Mouse (Mus musculus) liver, embryonic 12.5 days (tissue): Measurements from ENCODE around the gene Lrrc8d. TPM values are rescaled to one million over a fixed set of nuclear protein-coding genes. Genes with fewer than 3 reads are reported as not detected.

ENCODE experiments used
- ATAC-seq: fragments of 200-750 bp; cut with Nextera tagmentation; 2 replicates; pipeline ENCODE4 v1.8.0; 2017; ENCODE audit warnings: moderate number of reproducible peaks, mild to moderate bottlenecking, moderate library complexity
- H3K27ac ChIP-seq: fragments of 300-500 bp; sonication (generic); 2 replicates; pipeline ENCODE4 v1.5.1; 2016; ENCODE audit warnings: mild to moderate bottlenecking
- H3K27me3 ChIP-seq: fragments of 300-500 bp; sonication (generic); replicated peaks from 2 replicates; pipeline ENCODE4 v1.6.1; 2016; ENCODE audit warnings: mild to moderate bottlenecking, moderate library complexity
- H3K36me3 ChIP-seq: fragments of 300-500 bp; sonication (generic); 2 replicates; pipeline ENCODE4 v1.6.1; 2016; ENCODE audit warnings: mild to moderate bottlenecking, moderate library complexity
- H3K4me1 ChIP-seq: fragments of 300-500 bp; sonication (generic); 2 replicates; pipeline ENCODE4 v1.6.1; 2016
- H3K4me2 ChIP-seq: fragments of 300-500 bp; sonication (generic); 2 replicates; pipeline ENCODE4 v1.6.1; 2016; ENCODE audit warnings: mild to moderate bottlenecking, moderate library complexity
- H3K4me3 ChIP-seq: fragments of 300-500 bp; sonication (generic); 2 replicates; pipeline ENCODE4 v1.5.1; 2016; ENCODE audit warnings: mild to moderate bottlenecking, moderate library complexity
- H3K9ac ChIP-seq: fragments of 300-500 bp; sonication (generic); 2 replicates; pipeline ENCODE4 v1.6.1; 2016; ENCODE audit warnings: mild to moderate bottlenecking, moderate library complexity
- H3K9me3 ChIP-seq: fragments of 300-500 bp; sonication (generic); replicated peaks from 2 replicates; pipeline ENCODE4 v1.6.1; 2016; ENCODE audit warnings: mild to moderate bottlenecking, moderate library complexity
- whole genome bisulfite sequencing: fragments of 180-500 bp; shearing (Covaris S2); methylation state at CpG from one replicate; pipeline ENCODE4 v1.1.7; 2016; ENCODE audit not compliant: insufficient replicate concordance; 5-methylcytosine and 5-hydroxymethylcytosine counted together
- polyA plus RNA-seq: library from polyadenylated mRNA; unstranded; fragments of >200 nt; fragmentation: Nextera tagmentation; extraction: Ambion mirVana; gene quantifications from 2 replicates; pipeline ENCODE4 v1.2.1, GENCODE M21; 2016

Lrrc8d gene
- polyA plus RNA-seq, 1 experiment from 2014 or later: 14.5 TPM

DNA sequence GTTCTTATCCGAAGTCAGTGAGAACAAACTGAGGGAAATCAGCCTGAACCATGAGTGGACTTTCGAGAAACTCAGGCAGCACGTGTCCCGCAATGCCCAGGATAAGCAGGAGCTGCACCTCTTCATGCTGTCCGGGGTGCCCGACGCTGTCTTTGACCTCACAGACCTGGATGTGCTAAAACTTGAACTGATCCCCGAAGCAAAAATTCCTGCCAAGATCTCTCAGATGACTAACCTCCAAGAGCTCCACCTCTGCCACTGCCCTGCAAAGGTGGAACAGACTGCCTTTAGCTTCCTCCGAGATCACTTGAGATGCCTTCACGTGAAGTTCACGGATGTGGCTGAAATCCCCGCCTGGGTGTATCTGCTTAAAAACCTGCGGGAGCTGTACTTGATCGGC lies 113.3 kb downstream of the Lrrc8d start:
- H3K4me3 ChIP-seq: no peak overlapping the region
- peaks cover 13% of the 10 kb centered on the region for H3K4me1 ChIP-seq
- H3K27ac ChIP-seq: no peak overlapping the region
- WGBS: 90% methylated on average over 14 of the region's 14 CpGs
- no peaks in the 10 kb centered on the region for H3K27me3 ChIP-seq
- 0 out of 2 replicates have a peak, but pooled peaks cover 2% of the 10 kb centered on the region for H3K9me3 ChIP-seq
- no peak overlapping the region for H3K4me2 ChIP-seq
- H3K36me3 ChIP-seq: peaks cover 40% of the 10 kb centered on the region
- no peak for ATAC-seq
- no peak overlapping the region for H3K9ac ChIP-seq

DNA sequence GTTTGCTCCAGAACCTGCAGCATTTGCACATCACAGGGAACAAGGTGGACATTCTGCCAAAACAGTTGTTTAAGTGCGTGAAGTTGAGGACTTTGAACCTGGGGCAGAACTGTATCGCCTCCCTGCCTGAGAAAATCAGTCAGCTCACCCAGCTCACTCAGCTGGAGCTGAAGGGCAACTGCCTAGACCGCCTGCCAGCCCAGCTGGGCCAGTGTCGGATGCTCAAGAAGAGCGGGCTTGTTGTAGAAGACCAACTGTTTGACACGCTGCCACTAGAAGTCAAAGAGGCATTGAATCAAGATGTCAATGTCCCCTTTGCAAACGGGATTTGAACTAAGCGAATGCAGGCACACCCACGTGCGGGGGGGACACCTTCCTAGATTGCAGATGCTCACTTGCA lies 114.2 kb downstream of the Lrrc8d start:
- no peak overlapping the region for H3K9ac ChIP-seq
- peaks cover 40% of the 10 kb centered on the region for H3K36me3 ChIP-seq
- no peak overlapping the region for H3K4me2 ChIP-seq
- H3K4me3 ChIP-seq: no peak overlapping the region
- H3K4me1 ChIP-seq: peaks cover 5% of the 10 kb centered on the region; the same call in 1 of the 2 replicates
- H3K9me3 ChIP-seq: 0 out of 2 replicates have a peak, but pooled peaks cover 2% of the 10 kb centered on the region
- WGBS: 75% methylated on average over 10 of the region's 10 CpGs
- H3K27me3 ChIP-seq: no peaks in the 10 kb centered on the region
- ATAC-seq: no peak
- no peak overlapping the region for H3K27ac ChIP-seq

DNA sequence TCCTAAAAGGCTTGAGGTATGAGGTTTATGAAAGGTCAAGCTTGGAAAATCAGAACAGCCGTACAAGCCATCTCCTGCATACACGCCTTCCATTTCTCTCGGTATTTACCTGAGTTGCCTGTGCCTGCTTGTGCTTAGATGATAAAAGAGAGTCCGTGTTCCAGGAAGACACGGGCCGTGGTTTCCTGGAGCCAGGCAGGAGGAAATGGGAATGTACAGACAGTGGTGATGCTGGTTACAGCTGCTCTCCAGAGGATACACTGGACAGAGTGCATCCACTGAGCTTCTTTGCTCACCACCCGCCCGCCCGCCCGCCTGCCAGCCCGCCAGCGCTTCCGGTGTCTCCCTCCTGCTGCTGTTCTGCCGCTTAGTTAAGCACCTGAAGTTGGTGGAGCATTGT lies 116.3 kb downstream of the Lrrc8d start:
- Histone ChIP-seq H3K4me2 (no peak overlapping the region), H3K36me3 (peaks cover 40% of the 10 kb centered on the region), H3K9ac (no peak overlapping the region), H3K27me3 (no peaks in the 10 kb centered on the region), H3K27ac (no peak overlapping the region), H3K4me3 (no peak overlapping the region), H3K4me1 (peaks cover 5% of the 10 kb centered on the region; the same call in 1 of the 2 replicates), H3K9me3 (0 out of 2 replicates have a peak, but pooled peaks cover 2% of the 10 kb centered on the region)
- no peak for ATAC-seq
- 78% methylated on average over 14 of the region's 14 CpGs for WGBS

DNA sequence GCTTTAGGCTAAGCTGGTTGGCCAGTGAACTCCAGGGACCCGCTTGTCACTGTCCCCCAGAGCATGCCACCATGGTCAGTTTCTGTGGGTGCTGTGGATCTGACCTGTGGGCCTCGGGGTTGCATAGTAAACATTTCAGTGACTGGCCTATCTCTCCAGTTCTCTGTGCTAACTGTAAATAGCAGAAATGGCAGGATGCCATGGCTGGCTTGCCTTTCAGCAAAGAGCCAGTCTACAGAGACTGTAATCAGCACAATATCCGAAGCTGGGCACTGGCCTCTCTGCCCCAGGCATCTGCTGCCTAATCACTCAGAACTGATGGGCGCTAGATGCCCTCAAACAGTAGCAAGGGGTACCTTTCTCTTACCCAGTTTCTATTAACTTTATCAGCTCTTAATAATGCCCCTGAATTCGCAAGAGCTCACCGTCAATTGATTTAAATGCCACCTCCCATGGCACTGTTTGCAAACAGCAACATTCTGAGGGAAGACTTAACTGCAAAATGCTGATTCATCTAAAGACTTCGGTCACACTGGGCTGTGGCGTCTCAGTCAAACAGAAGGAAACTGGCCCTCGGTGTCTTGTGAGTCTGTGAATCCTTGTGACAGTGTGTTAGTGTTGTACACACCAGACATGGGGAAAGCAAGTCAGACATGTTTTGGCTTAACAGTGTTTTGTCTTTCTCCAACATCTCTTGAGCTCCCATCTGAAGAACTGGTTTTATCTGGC lies 117.6 kb downstream of the Lrrc8d start:
- H3K27me3 ChIP-seq: no peaks in the 10 kb centered on the region
- 0 out of 2 replicates have a peak, but pooled peaks cover 2% of the 10 kb centered on the region for H3K9me3 ChIP-seq
- H3K9ac ChIP-seq: no peak overlapping the region
- ATAC-seq: no peak; the same call in 1 of the 2 replicates
- 62% methylated on average over 9 of the region's 9 CpGs for WGBS
- peaks cover 5% of the 10 kb centered on the region; the same call in 1 of the 2 replicates for H3K4me1 ChIP-seq
- peaks cover 28% of the 10 kb centered on the region for H3K36me3 ChIP-seq
- no peak overlapping the region for H3K27ac ChIP-seq
- no peak overlapping the region for H3K4me3 ChIP-seq
- H3K4me2 ChIP-seq: no peak overlapping the region

DNA sequence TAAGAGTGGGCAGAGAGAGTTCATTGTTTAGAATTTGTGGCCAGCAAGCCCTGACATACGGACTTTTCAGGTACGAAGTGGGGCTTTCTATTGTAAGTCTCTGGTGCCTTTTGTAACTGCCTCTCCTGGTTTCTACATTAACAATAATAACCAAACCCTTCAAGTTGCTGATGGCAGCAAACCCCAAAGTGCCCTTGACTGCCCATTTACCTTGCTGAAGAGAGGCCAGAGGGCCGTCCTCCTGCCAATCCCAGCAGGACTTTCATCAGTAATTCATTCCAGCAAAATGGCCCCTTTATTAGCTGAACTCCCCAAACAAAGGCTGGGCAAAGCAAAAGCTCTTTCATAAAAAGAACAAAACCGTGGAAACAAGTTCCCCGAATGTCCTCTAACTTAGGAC lies 118.6 kb downstream of the Lrrc8d start:
- H3K4me2 ChIP-seq: no peak overlapping the region
- no peaks in the 10 kb centered on the region for H3K27me3 ChIP-seq
- H3K27ac ChIP-seq: no peak overlapping the region
- H3K9ac ChIP-seq: no peak overlapping the region
- no peak overlapping the region for H3K4me3 ChIP-seq
- peaks cover 10% of the 10 kb centered on the region; the same call in 1 of the 2 replicates for H3K4me1 ChIP-seq
- 77% methylated on average over 5 of the region's 5 CpGs for WGBS
- H3K9me3 ChIP-seq: no peaks in the 10 kb centered on the region
- no peak for ATAC-seq
- H3K36me3 ChIP-seq: peaks cover 18% of the 10 kb centered on the region

DNA sequence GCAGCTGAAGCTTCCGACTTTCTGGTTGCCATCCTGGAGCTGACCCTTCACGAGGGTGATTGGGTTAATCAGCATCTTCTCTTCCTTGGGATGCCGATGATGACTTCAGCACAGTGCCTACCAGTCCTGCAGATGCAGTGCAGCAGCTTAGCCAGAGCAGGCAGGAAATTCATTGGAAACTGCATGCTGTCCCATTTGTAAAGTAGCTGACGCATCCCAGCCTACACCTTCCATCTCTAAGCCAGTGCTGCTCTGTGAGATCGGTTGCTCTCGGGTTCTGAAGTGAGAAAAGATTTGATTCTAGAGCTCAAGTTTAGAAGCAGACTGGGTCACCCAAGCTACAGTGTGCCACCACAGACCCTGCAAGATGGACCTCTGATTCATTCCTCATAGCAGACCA lies 121.6 kb downstream of the Lrrc8d start:
- H3K4me1 ChIP-seq: peaks cover 38% of the 10 kb centered on the region

DNA sequence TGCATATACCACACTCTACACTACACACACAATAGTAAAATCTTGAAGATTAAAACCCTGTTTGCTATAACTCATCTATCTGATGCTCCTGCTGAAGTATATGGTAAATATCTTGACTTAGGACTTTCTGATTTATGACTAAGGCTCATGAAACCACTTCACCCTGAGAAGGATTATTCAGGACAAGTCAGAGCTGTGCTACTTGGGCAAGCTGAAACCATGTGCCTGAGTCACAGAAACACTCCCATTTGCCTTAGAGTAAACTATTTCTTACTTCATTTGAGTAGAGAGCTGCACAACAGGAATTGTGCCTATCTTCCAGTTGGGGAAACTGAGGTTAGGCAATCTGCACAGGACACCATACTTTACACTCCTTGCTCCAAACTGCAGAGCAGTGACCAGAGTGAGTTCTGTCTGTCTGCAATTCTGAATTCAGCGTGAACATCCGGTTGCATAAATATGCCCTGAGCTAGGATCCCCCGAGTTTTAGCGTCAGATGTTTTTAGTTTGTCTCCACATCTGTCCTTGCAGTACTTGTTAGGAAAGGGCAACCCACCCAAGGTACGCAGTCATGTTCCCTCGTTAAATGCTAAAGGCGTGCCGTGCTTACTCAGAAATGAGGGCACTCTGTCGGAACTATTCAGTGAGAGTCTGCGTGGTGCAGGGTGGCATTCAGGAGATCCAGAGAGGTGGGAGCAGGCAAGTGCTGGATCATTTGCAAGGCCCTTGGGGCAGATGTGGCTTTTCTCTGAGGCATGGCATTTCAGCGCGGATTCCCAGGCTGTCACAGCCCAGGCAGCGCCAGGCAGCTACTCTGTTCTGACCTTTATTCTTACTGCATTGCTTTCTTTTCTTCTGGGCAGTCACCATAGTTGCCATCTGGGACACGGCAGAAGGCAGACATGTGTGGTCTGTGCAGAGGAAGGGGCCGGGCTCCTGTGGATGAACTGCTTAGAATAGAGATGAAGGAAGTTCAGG lies 123.0 kb downstream of the Lrrc8d start:
- Histone ChIP-seq H3K9ac (no peak overlapping the region), H3K27me3 (no peaks in the 10 kb centered on the region), H3K36me3 (no peaks in the 10 kb centered on the region), H3K4me3 (no peak overlapping the region), H3K4me1 (peaks cover 37% of the 10 kb centered on the region), H3K4me2 (no peak overlapping the region), H3K27ac (no peak overlapping the region), H3K9me3 (no peaks in the 10 kb centered on the region)
- no peak for ATAC-seq
- 65% methylated on average over 15 of the region's 15 CpGs for WGBS

More for the DNA sequence above, 121.6 kb downstream of the Lrrc8d start:
- Histone ChIP-seq H3K9me3 (no peaks in the 10 kb centered on the region), H3K27me3 (no peaks in the 10 kb centered on the region), H3K4me3 (no peak overlapping the region), H3K36me3 (no peaks in the 10 kb centered on the region), H3K27ac (no peak overlapping the region), H3K9ac (no peak overlapping the region), H3K4me2 (no peak overlapping the region)
- WGBS: 76% methylated on average over 6 of the region's 6 CpGs
- no peak for ATAC-seq

DNA sequence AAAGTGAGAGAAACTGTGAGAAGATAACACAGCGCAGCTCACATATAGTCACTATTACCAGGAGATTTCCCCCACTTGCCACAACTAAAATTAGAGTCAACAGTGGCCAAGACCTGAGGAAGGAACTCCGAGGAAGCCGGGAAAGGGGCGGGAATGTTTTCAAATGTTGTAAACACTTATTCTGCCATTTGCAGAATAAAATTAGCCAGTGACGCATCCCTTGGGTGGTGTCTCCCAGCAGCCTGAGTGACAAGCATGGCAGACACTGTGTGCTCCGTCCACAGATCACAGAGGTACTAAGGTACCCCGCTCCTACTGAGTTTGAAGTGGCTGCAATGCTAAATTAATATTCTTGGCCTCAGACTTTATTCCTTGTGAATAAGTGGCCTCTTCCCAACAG lies 124.5 kb downstream of the Lrrc8d start:
- Histone ChIP-seq H3K9ac (no peak overlapping the region), H3K4me1 (peaks cover 41% of the 10 kb centered on the region), H3K4me3 (no peak overlapping the region), H3K4me2 (peak overlapping the region; percentile 0; the same call in 1 of the 2 replicates), H3K9me3 (no peaks in the 10 kb centered on the region), H3K27ac (0 out of 2 replicates have a peak overlapping the region, but pooled peaks have one; percentile 23), H3K27me3 (no peaks in the 10 kb centered on the region), H3K36me3 (no peaks in the 10 kb centered on the region)
- ATAC-seq: no peak
- WGBS: 61% methylated on average over 7 of the region's 7 CpGs

DNA sequence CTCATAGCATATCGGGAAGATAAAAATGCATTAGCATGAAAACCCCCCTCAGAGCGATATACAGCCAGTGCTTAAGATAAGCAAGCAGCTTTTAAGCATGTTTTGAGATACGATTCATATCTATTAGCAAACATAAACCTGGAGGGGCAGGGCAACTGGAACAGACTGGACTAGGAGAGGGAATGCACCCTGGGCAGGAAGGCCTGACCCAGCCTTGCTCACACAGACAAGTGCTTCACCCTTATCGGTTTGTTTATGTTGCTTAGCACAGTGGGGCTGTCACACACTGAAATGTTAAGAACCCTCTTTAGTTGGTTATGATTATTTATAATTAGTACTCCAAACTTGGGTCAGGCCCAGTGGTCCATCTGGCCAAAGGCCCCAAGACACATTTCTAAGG lies 125.1 kb downstream of the Lrrc8d start:
- WGBS: 33% methylated on average over 4 of the region's 4 CpGs
- H3K4me2 ChIP-seq: peak overlapping the region; percentile 0; the same call in 1 of the 2 replicates
- H3K4me1 ChIP-seq: peaks cover 42% of the 10 kb centered on the region
- H3K9ac ChIP-seq: peak overlapping the region; percentile 8; the same call in 1 of the 2 replicates
- ATAC-seq: peak; percentile 81
- H3K27me3 ChIP-seq: no peaks in the 10 kb centered on the region
- H3K27ac ChIP-seq: 0 out of 2 replicates have a peak overlapping the region, but pooled peaks have one; percentile 46
- no peaks in the 10 kb centered on the region for H3K9me3 ChIP-seq
- H3K4me3 ChIP-seq: no peak overlapping the region
- no peaks in the 10 kb centered on the region for H3K36me3 ChIP-seq

DNA sequence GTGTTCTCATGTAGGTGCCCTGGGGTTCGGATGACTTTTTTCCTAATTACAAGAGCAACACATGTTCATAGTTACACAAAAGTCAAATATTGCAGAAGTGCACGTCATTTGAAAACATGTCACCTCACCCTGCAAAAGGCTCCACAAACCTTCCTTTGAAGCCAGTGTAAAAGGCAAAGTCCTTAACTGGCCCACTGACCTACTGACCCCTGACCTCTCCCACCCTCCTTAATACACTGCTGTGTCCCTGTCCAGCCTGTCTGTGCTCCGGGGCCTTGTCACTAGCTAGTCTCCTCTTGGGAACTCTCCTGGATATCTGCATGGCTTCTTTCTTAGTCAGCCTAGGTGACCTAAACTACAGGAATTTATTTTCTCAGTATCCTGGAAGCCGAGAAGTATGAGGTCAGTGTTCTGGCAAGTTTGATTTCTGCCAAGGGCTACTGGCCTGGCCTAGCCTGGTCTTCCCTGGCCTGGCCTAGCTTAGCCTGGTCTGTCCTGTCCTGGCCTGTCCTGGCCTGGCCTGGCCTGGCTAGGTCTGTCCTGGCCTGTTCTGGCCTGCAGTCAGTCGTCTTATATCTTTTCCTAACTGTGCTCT lies 127.2 kb downstream of the Lrrc8d start:
- 72% methylated on average over 5 of the region's 5 CpGs for WGBS
- no peaks in the 10 kb centered on the region for H3K27me3 ChIP-seq
- peak; percentile 43; the same call in 1 of the 2 replicates for ATAC-seq
- no peak overlapping the region for H3K4me2 ChIP-seq
- H3K4me1 ChIP-seq: peaks cover 42% of the 10 kb centered on the region
- no peak overlapping the region for H3K27ac ChIP-seq
- H3K9ac ChIP-seq: no peak overlapping the region
- no peaks in the 10 kb centered on the region for H3K9me3 ChIP-seq
- no peak overlapping the region for H3K4me3 ChIP-seq
- H3K36me3 ChIP-seq: no peaks in the 10 kb centered on the region

DNA sequence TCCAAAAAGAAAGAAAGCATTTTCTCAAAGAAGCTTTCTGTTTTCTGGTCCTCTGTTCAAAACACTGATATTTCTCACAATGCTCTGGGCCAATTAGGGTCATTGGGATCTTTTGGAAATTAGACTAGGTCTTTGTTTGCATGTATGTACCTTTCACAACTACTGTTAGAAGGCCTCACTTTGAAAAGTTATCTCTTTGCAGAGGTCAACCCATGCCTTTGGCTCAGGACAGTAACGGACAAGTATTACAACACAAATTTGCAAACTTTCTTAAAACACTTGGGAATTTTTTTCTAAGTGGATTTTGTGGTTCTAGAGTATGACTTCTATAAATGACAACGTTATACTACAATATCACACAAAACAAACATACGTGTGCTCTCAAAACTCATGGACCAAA lies 128.3 kb downstream of the Lrrc8d start:
- no peaks in the 10 kb centered on the region for H3K9me3 ChIP-seq
- no peak for ATAC-seq
- H3K36me3 ChIP-seq: no peaks in the 10 kb centered on the region
- H3K9ac ChIP-seq: no peak overlapping the region
- no peaks in the 10 kb centered on the region for H3K27me3 ChIP-seq
- H3K27ac ChIP-seq: no peak overlapping the region
- H3K4me3 ChIP-seq: no peak overlapping the region
- WGBS: 75% methylated on average over 3 of the region's 3 CpGs
- H3K4me2 ChIP-seq: no peak overlapping the region
- H3K4me1 ChIP-seq: peaks cover 41% of the 10 kb centered on the region
